Mouse (Mus musculus): ENCODE results near the gene Usp6nl.

Gene Usp6nl

DNA sequence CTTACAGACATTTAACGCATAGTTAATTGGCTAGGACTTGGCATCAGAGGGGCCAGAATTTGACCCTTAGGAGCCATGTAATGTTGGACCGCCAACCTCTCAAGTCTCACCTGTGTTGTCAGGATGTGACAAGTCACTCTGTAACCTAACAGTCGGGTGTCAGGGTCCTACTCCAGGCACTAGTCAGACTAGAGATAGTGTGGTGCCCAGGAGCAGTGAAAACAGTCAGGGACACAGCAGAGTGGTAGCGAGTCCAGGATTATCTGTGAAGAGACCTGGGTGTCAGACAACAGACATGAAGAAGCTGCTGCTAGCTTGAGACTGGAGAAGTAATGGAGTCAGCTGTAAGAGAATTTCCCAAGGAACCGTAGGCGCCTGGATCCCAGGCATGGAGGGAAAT, 45.0 kb downstream of the Usp6nl start:
- no peak for DNase-seq (ENCODE audit: low read depth, low spot score)

- no peak for DNase-seq (ENCODE audit: low read depth, low spot score)
Observed at GRCm38 (mm10) chr2:6374216-6374615, 51.7 kb downstream of the Usp6nl start.

GRCm38 (mm10) chr2:6376071-6376470, 53.6 kb downstream of the Usp6nl start:
- peak; percentile 52 for DNase-seq (ENCODE audit: low read depth, low spot score)

DNA sequence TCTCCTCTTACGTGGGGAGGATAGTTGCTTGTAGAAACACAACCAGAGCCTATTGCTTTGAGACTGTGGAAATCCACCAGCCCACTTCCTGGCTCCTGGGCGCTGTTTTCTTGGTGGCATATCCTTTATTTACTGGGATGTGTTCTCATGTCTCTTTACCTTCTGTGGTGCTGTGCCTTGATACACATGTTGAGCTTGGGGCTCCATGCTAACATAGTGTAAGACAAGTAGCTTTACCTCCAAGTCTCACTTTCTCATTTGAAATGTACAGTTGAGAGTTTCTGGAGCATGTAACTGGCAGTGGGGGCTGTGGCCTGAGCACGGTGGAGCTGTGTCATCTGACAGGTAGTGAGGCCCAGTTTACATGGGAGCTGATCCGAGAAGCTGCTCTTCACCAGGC, 54.5 kb downstream of the Usp6nl start:
- DNase-seq (ENCODE audit: low read depth, low spot score) = no peak

DNA sequence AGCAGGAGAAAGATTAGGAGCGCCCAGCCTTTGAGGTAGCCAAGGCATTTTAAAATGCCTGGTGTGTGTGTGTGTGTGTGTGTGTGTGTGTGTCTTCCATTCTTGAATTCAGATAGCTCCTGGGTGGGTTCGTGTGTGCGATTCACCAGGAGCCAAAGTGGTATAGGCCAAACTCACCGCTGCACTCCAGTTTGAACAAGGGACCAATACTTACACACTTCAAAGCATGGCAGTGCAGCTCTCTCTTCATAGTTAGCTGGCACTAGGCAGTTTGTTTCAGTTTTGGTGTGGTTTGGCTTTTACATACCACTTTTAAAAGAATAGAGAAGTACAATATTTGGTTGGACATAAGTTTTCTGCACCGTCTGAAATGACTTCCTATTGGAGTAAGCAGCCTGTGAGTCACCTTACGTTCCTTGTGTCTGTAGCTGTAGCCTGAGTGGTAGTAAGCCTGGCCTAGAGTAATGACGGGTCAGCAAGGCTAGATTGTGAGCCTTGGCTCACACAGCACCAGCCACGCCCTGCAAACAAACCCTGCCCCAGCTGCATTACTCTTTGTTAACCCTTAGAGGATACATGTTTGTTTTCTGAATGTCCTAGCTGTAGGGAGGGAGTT, 56.2 kb downstream of the Usp6nl start:
- no peak for DNase-seq (ENCODE audit: low read depth, low spot score)

GRCm38 (mm10) chr2:6379731-6380212, 57.3 kb downstream of the Usp6nl start:
- DNase-seq (ENCODE audit: low read depth, low spot score) = peak; percentile 56

DNA sequence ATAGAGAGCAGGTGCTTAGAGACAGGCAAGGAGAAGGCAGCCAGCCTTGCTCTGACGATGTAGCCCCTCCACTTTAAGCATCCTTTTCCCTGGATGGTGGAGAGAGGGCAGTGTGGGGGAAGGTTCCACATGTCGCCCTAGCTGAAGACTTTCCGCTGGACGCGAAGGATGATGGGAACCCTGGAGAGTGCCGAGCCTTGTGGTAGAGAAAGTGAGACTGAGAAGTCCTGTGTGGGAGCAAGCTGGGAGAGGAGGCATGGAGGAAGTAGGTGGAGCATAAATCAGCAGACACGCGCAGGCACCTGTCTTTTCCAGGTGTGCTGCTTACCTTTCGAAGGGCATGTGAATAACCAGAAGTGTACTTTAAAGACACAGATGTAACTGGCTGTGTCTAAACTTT, 57.9 kb downstream of the Usp6nl start:
- no peak for DNase-seq (ENCODE audit: low read depth, low spot score)

- no peak for DNase-seq (ENCODE audit: low read depth, low spot score)
Observed at GRCm38 (mm10) chr2:6384407-6385146, 62.1 kb downstream of the Usp6nl start.

DNA sequence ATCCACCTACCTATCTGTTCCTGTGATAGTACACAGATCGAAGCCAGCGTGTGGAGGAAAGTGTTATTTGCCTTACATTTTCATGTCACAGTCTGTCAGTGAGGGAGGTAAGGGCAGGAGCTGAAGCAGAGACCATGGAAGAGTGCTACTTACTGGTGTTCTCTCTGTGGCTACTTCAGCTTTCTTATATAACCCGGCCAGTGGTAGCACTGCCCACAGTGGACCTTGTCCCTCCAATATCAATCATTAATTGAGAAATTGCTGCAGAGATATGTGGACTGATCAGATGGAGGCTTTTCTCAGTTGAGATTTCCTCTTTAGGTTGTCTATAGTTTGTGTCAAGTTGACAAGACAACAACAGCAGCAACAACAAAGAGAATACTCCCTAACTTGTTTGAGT, 66.7 kb downstream of the Usp6nl start:
- no peak for DNase-seq (ENCODE audit: low read depth, low spot score)

- DNase-seq (ENCODE audit: low read depth, low spot score) = peak; percentile 60
Observed at GRCm38 (mm10) chr2:6391261-6391660, 68.8 kb downstream of the Usp6nl start.

DNA sequence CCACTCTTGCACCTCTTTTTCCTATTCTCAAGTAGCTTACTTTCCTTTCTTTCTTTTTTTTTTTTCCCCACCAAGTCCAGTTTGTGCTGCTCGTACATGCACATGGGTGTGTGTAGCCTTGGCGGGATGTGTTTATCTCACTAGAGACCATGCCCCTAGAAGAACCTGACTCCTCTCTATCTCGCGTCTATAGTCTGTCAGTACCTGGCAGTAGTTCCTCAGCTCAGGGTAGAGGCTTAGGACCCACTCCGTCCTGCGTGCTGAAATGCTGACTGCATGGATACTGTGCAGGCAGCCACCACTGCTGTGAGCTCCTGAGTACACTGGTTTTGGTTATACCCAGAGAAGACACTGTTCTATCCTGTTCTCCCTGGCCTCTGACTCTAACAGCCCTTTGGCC, 69.5 kb downstream of the Usp6nl start:
- no peak for DNase-seq (ENCODE audit: low read depth, low spot score)

GRCm38 (mm10) chr2:6395851-6396625, 73.6 kb downstream of the Usp6nl start:
- peak; percentile 77 for DNase-seq (ENCODE audit: low read depth, low spot score)

GRCm38 (mm10) chr2:6396626-6397146, 74.2 kb downstream of the Usp6nl start:
- DNase-seq (ENCODE audit: low read depth, low spot score) = no peak

- no peak for DNase-seq (ENCODE audit: low read depth, low spot score)
Observed at GRCm38 (mm10) chr2:6397166-6397565, 74.7 kb downstream of the Usp6nl start.

GRCm38 (mm10) chr2:6398826-6399225, 76.4 kb downstream of the Usp6nl start:
- DNase-seq (ENCODE audit: low read depth, low spot score) = no peak

DNA sequence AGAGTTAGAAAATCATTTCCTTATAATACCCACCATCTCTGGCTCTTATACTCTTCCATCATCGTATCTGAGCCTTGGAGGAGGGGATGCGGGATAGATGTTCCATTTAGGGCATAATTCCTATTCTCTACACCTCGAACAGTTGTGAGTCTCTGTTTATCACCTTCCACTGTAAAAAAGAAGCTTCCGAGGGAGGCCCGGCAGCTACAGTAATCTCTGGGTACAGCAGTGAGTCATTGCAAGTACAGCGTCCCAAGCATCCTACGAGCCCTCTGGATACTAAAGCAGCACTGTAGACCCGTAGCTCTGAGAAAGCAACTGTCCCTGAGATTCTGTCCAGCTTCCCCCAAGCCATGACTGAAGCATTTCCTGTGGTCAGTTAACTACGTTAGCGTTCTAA, 78.6 kb downstream of the Usp6nl start:
- DNase-seq (ENCODE audit: low read depth, low spot score) = no peak

DNA sequence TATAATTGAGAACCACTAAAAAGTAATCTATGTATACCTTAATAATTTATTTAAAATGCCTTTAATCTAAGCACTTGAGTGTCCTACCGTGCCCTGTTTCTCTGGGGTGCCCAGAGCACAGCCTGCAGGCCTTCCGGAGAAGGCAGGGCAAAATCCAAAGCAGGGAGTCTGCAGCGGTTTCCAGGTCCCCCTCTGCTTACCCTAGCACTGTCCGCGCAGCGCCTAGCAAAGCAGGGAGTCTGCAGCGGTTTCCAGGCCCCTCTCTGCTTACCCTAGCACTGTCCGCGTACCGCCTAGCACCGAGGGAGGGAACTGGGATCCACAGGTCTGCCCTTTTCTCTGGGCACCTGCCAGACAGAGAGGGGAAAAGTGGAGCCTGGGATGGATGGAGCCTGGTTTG, 80.9 kb downstream of the Usp6nl start:
- no peak for DNase-seq (ENCODE audit: low read depth, low spot score)

- DNase-seq (ENCODE audit: low read depth, low spot score) = no peak
Observed at GRCm38 (mm10) chr2:6403991-6404390, 81.5 kb downstream of the Usp6nl start.

DNA sequence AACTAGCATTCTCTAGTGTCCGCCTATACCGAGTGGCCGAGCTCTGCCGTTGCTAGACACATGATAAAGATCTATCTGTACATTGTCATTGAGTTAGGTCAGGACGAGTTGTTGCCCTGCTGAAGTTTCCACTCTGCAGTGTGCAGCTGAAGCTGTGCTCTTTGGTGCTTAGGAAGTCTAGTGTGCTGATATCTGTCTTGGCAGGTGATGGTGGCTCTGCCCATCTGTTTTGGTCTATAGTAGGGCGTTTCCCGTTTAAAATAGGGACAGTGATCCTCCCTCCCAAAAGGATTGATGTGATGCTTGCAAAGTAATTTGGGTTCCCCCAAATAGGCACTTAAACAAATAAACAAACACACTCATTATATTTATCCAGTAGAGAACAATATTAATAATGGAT, 82.2 kb downstream of the Usp6nl start:
- DNase-seq (ENCODE audit: low read depth, low spot score) = no peak

DNA sequence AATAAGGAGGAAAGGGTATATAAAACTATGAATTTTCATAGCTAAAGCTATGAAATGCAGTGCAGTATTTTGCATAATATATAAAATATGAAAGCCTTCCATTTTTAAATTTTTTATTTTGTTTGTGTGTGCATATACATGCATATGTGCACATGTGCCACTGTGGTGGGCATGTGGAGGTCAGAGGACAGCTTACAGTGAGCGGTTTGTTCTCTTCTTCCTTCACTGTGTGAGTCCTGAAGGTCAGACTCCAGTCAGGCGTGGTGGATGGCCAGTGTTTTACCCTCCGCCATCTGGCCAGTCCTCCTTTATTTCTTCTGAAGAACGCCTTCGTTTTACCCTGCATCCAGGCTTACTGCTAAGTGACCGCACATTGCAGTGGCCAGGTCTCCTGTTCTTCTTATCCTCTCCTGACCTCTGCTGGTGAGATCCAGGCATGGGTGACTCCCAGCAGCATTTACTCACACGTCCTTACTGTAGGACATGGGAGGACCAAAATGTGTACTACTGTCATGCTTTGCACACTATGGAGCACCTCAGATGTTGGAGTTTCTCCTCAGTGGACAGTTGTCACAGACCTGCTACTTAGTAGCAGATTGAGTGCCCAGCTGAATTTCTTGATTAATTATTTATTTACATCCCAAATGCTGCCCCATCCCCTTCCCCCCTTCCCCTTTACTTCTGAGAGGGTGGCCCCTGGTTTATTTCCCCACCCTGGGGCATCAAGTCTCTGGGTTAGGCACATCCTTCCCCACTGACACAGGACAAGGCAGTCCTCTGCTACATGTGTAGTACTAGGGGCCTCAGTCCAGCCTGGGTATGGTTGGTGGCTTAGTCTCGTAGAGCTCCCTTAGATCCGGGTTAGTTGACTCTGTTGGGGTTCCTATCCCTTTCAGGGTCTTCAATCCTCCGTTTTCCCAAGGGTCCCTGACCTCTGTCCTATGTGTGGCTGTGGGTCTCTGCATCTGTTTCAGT, 82.9 kb downstream of the Usp6nl start:
- peak; percentile 84 for DNase-seq (ENCODE audit: low read depth, low spot score)

DNA sequence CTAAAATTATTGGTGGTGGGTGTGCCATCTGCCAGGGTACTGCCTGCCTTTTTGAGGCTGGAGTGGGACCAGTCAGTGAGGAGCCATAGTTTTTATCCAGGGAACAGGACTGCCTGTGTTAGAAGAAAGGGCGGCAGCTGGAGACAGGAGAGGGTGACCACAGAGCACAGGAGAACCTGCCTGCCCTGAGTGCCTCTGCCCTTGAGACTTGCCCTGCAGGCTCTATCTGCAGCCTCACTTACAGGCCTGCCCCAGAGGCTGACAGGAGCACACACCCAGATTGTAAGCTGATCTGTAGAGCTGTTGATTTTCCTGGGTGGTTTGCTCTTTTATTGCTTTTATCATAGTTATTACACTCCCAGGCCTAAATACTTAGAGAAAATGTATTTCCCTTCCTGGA, 85.2 kb downstream of the Usp6nl start:
- DNase-seq (ENCODE audit: low read depth, low spot score) = no peak

All from CD4-positive, CD25-positive, alpha-beta regulatory T cell, adult 2 months (primary cell).